Mouse (Mus musculus): ENCODE data around the gene Plxna2.

DNA sequence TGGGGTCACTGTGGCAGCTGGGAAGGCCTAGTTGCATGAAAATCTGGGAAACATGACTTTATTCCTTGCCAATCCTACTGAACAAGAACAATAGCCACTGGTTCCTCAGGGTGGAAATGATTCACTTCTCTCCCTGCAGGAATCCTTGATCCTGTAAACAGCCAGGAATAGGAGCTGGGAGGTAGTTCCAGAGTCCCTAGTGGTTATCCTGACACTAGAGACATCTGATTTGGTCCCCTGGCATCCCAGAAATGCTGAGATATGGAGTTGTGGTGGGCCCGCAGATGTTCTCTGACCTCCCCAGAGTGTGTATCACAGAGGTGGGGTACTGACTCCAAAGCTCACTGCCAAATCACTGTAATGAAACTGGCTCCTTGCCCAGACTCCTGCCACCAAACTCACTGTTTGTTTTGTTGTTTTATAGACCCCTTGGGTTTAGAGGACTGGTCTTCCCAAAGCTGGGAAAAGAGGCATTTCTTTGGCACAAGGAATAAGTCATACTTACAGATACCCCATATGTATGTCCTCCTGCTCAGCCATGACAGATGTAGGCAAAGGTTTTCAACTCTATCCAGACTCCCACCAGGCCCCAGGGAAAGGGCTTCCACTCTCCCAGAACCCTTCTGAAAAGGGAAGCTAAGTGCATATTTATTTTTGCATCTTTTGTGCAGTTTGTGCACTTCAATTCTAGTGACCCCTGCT, 40.6 kb downstream of the Plxna2 start:
- no peak for TF ChIP-seq CTCF (IDR thresholded peaks at IDR 0.05; ENCODE audit: low read depth, low read length)
- no peak for TF ChIP-seq POLR2A (IDR thresholded peaks at IDR 0.05; ENCODE audit: insufficient read depth, low read length)
- no peak for TF ChIP-seq EP300 (IDR thresholded peaks at IDR 0.05; ENCODE audit: insufficient read depth, low read depth, low read length)
